Mouse (Mus musculus): ENCODE measurements at regions not wholly inside any gene's neighbourhood (a gene's known extent, or its start where the extent isn't known, plus 50 kb on each side); places are given as distances from the start of the nearest gene placed in this dataset.

GRCm38 (mm10) chr11:45203446-45203845, 586.3 kb downstream of the Ebf1 start:
- no peaks in the 10 kb centered on the region for H3K27me3 ChIP-seq (ENCODE audit: control insufficient read depth, insufficient read depth, low read length)
- no peak overlapping the region for H3K27ac ChIP-seq (ENCODE audit: insufficient read depth, low read length)
- H3K4me3 ChIP-seq (replicated peaks; ENCODE audit: insufficient read depth, low read depth, low read length): no peak overlapping the region
- 64% methylated on average over 5 of the region's 5 CpGs for WGBS
- TF ChIP-seq POLR2A (IDR thresholded peaks at IDR 0.05; ENCODE audit: borderline replicate concordance, insufficient read depth, low read length) (no peak), CTCF (IDR thresholded peaks at IDR 0.05; ENCODE audit: borderline replicate concordance, insufficient read depth, low read depth, low read length) (no peak)
- no peaks in the 10 kb centered on the region; the same call in 1 of the 2 replicates for H3K4me1 ChIP-seq (ENCODE audit: control insufficient read depth, insufficient read depth, low read length)
- DNase-seq: no peak

GRCm38 (mm10) chr11:45206611-45207525, 589.8 kb downstream of the Ebf1 start:
- DNase-seq: no peak
- WGBS: 75% methylated on average over 8 of the region's 8 CpGs
- no peak overlapping the region for H3K27ac ChIP-seq (ENCODE audit: insufficient read depth, low read length)
- TF ChIP-seq POLR2A (IDR thresholded peaks at IDR 0.05; ENCODE audit: borderline replicate concordance, insufficient read depth, low read length) (no peak), CTCF (IDR thresholded peaks at IDR 0.05; ENCODE audit: borderline replicate concordance, insufficient read depth, low read depth, low read length) (no peak)
- H3K27me3 ChIP-seq (ENCODE audit: control insufficient read depth, insufficient read depth, low read length): no peaks in the 10 kb centered on the region
- H3K4me3 ChIP-seq (replicated peaks; ENCODE audit: insufficient read depth, low read depth, low read length): no peak overlapping the region
- no peaks in the 10 kb centered on the region; the same call in 1 of the 2 replicates for H3K4me1 ChIP-seq (ENCODE audit: control insufficient read depth, insufficient read depth, low read length)

- H3K27ac ChIP-seq (ENCODE audit: insufficient read depth, low read length): no peak overlapping the region
- H3K27me3 ChIP-seq (ENCODE audit: control insufficient read depth, insufficient read depth, low read length): no peaks in the 10 kb centered on the region; the same call in 1 of the 2 replicates
- WGBS: 85% methylated on average over 1 of the region's 1 CpGs
- no peak overlapping the region for H3K4me3 ChIP-seq (replicated peaks; ENCODE audit: insufficient read depth, low read depth, low read length)
- no peaks in the 10 kb centered on the region for H3K4me1 ChIP-seq (ENCODE audit: control insufficient read depth, insufficient read depth, low read length)
- TF ChIP-seq POLR2A (IDR thresholded peaks at IDR 0.05; ENCODE audit: borderline replicate concordance, insufficient read depth, low read length) (no peak), CTCF (IDR thresholded peaks at IDR 0.05; ENCODE audit: borderline replicate concordance, insufficient read depth, low read depth, low read length) (no peak)
- no peak for DNase-seq
Observed at GRCm38 (mm10) chr11:45214096-45214495, 597.0 kb downstream of the Ebf1 start.

- DNase-seq: no peak
- Histone ChIP-seq H3K4me3 (replicated peaks; ENCODE audit: insufficient read depth, low read depth, low read length) (no peak overlapping the region), H3K27ac (ENCODE audit: insufficient read depth, low read length) (no peak overlapping the region), H3K27me3 (ENCODE audit: control insufficient read depth, insufficient read depth, low read length) (no peaks in the 10 kb centered on the region; the same call in 1 of the 2 replicates), H3K4me1 (ENCODE audit: control insufficient read depth, insufficient read depth, low read length) (no peaks in the 10 kb centered on the region)
- TF ChIP-seq POLR2A (IDR thresholded peaks at IDR 0.05; ENCODE audit: borderline replicate concordance, insufficient read depth, low read length) (no peak), CTCF (IDR thresholded peaks at IDR 0.05; ENCODE audit: borderline replicate concordance, insufficient read depth, low read depth, low read length) (no peak)
- WGBS: 74% methylated on average over 3 of the region's 3 CpGs
Observed at GRCm38 (mm10) chr11:45216942-45217474, 599.9 kb downstream of the Ebf1 start.

- Histone ChIP-seq H3K27ac (ENCODE audit: insufficient read depth, low read length) (no peak overlapping the region), H3K4me3 (replicated peaks; ENCODE audit: insufficient read depth, low read depth, low read length) (no peak overlapping the region), H3K27me3 (ENCODE audit: control insufficient read depth, insufficient read depth, low read length) (no peaks in the 10 kb centered on the region; the same call in 1 of the 2 replicates), H3K4me1 (ENCODE audit: control insufficient read depth, insufficient read depth, low read length) (no peaks in the 10 kb centered on the region)
- WGBS: 92% methylated on average over 4 of the region's 4 CpGs
- no peak for DNase-seq
- TF ChIP-seq POLR2A (IDR thresholded peaks at IDR 0.05; ENCODE audit: borderline replicate concordance, insufficient read depth, low read length) (no peak), CTCF (IDR thresholded peaks at IDR 0.05; ENCODE audit: borderline replicate concordance, insufficient read depth, low read depth, low read length) (no peak)
Observed at GRCm38 (mm10) chr11:45219239-45219638, 602.1 kb downstream of the Ebf1 start.

GRCm38 (mm10) chr11:45222021-45222420, 604.9 kb downstream of the Ebf1 start:
- no peak for TF ChIP-seq POLR2A (IDR thresholded peaks at IDR 0.05; ENCODE audit: borderline replicate concordance, insufficient read depth, low read length)
- TF ChIP-seq CTCF (IDR thresholded peaks at IDR 0.05; ENCODE audit: borderline replicate concordance, insufficient read depth, low read depth, low read length): no peak
- Histone ChIP-seq H3K27ac (ENCODE audit: insufficient read depth, low read length) (no peak overlapping the region), H3K4me3 (replicated peaks; ENCODE audit: insufficient read depth, low read depth, low read length) (no peak overlapping the region), H3K4me1 (ENCODE audit: control insufficient read depth, insufficient read depth, low read length) (no peaks in the 10 kb centered on the region), H3K27me3 (ENCODE audit: control insufficient read depth, insufficient read depth, low read length) (no peaks in the 10 kb centered on the region; the same call in 1 of the 2 replicates)
- whole genome bisulfite sequencing: 72% methylated on average over 3 of the region's 3 CpGs
- DNase-seq: no peak

GRCm38 (mm10) chr11:45235476-45236412, 616.1 kb upstream of the Clint1 start:
- Histone ChIP-seq H3K27ac (ENCODE audit: insufficient read depth, low read length) (no peak overlapping the region), H3K27me3 (ENCODE audit: control insufficient read depth, insufficient read depth, low read length) (no peaks in the 10 kb centered on the region), H3K4me1 (ENCODE audit: control insufficient read depth, insufficient read depth, low read length) (no peaks in the 10 kb centered on the region; the same call in 1 of the 2 replicates), H3K4me3 (replicated peaks; ENCODE audit: insufficient read depth, low read depth, low read length) (no peak overlapping the region)
- WGBS: 91% methylated on average over 6 of the region's 6 CpGs
- TF ChIP-seq POLR2A (IDR thresholded peaks at IDR 0.05; ENCODE audit: borderline replicate concordance, insufficient read depth, low read length): no peak
- TF ChIP-seq CTCF (IDR thresholded peaks at IDR 0.05; ENCODE audit: borderline replicate concordance, insufficient read depth, low read depth, low read length): no peak
- DNase-seq: no peak

Data from cerebellum, adult 2 months (tissue).